Mouse (Mus musculus) heart, postnatal 14 days (tissue): ENCODE data around the gene Thop1. TPM values are rescaled to one million over a fixed set of nuclear protein-coding genes. Genes with fewer than 3 reads are reported as not detected.
A peak's percentile ranks its signal among the peaks of the same experiment; 100 is the strongest.
"Not testable (repeated sequence)": the region's sequence is repeated elsewhere in the genome, so short reads cannot be mapped to it uniquely, and the experiment has no call there.

Source experiments
- DNase-seq, 2 experiments: peaks; one replicate each; pipeline ENCODE4 v3.0.0; 2021 to 2022
- intact Hi-C: fragments of 180-260 bp; cut with DNase I; formaldehyde crosslinking; loops from one replicate; pipeline ENCODE4 v1.15.1; 2025
- total RNA-seq, 2 experiments: library from RNA; stranded (reverse); gene quantifications; 2 replicates each; pipeline ENCODE4 v1.2.3; 2021

The Thop1 gene
- total RNA-seq, 2 experiments from 2014 or later: 10.3 to 10.9 TPM

DNA sequence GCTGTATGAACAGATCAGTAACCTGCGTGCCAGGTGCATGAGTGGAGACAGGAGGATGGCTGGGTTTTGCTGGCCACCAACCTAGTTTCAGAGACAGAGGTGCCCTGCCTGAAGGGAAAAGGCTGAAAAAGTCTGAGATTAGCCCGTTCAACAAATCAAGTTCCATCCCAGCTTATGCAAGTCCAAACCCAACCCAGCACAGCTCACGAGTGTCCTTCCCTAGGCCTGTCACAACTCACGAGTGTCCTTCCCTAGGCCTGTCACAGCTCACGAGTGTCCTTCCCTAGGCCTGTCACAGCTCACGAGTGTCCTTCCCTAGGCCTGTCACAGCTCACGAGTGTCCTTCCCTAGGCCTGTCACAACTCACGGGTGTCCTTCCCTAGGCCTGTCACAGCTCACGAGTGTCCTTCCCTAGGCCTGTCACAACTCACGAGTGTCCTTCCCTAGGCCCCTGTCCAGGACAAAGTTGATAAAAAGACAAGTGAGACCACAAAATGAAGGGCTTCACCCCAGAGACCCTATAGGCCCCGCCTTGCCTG lies 14.0 kb upstream of the Thop1 start:
- intact Hi-C loops: not testable (repeated sequence)

DNA sequence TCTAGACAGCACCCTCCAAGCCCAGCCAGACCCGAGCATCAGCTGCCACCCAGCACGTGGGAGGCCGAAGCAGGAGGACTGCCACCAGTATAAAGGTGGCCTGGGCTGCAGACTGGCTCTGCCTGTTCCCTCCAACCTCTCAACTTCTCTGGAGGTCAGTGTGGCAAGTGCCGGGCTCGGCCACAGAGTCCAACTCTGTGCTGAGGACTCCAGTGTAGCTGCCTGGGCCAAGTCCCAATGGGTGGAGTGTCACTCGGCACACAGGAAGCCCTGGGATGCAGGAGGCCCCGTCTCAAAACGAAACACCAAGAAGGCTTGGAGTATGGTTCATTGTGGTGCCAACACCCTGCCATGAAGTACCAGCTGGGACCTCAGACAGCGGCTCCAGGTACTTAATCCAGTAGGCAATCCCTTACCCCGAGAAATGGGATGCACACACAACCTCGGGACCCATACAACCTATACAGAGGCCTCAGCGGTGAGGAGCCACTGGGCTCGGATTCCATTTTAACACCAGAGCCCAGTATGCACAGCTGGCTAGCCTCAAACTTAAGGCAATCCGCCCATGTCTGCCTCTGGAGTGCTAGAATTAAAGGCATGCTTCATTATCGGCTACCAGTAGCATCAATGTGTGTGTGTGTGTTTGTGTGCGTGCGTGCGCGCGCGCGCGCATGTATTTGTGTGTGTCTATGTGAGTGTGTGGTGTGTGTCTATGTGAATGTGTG lies 12.3 kb upstream of the Thop1 start:
- DNase-seq: peak in 1 of 2 experiments; percentile 48
- intact Hi-C loops: no loop called here

More for the DNA sequence above, 14.0 kb upstream of the Thop1 start:
- not testable (repeated sequence) for DNase-seq

DNA sequence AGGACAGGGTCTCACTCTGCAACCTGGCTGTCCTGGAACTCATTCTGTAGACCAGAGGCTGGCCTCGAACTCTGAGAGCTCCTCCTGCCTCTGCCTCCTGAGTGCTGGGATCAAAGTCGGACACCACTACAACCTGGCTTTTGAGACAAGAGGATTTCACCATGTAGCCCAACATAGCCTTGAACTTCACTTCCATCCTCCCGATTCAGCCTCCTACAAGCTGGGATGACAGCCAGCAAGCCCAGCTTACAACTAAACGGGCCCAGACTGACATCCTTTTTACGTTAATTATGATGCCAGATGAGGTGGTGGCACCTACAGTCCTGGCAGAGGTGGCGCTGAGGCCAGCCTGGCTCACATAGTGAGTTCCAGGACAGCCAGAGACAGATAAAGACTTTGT lies 10.9 kb upstream of the Thop1 start:
- intact Hi-C loops: no loop called here
- no peak for DNase-seq

DNA sequence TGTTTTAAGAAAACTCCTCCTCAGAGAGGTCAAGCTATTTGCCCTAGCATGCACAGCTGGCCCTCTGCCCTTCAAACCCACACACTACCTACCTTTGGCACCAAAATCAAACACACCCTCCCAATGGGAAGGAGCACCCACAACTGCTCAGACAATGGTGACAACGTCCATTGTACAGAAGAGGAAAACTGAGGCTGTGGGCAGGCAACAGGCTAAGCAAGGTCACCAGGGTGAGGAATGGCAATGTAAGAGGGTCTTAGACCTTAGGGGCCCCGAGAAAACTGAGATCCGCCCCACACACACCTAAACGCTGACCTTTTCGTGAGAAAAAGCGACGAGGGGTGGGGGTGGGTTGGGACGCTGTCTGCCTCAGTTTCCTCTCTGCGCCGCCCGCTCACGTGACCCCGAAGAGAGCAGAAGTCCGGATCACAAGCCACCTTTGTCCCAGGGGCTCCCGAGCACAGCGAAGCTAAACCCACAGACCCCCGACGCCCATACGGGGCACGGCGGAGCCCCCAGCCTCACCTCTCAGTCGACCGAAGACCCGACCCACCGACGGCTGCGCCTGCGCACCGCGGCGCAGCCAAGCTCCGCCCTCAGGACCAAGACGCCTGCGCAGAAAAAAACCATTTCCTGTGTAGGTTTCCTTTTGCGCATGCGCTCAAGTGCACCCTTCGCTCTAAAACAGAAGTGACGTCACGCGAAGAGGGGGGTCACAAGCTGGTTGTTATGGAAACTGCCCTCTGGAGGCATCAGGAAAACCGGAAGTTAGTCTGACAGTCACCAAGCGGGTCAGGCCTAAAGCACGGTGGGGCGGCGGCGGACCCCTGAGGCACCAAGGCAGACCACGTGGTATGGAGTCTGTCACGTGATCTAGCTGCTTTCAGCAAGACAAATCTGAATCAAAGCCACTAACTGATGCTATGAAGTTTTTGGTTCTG lies 10.0 kb upstream of the Thop1 start, which contains the start of gene Sgta:
Gene Sgta, minus strand, starts transcription at position 579 of the 941 bp plus-strand sequence.
- peak; percentile 95 to 99 for DNase-seq
- intact Hi-C loops: no loop called here

DNA sequence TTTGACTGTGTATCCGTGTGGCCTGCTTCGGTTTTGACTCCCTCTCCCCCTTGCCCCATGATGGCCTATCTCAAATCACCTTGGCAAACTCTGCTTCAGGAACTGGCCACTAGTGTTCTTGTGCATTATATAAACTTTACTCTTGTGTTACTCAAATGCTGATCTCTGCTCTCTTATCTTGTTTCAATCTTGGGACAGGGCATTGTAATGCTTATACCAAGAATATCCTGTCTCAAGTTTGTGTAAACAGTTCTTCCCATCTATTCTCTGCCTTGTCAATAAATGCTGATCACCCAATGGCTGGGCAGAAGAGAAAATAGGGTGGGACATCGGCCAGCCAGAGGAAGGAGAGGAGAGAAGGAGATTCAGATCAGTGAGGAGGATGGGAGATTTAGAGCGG lies 7.1 kb upstream of the Thop1 start:
- intact Hi-C loops: no loop called here
- no peak for DNase-seq

DNA sequence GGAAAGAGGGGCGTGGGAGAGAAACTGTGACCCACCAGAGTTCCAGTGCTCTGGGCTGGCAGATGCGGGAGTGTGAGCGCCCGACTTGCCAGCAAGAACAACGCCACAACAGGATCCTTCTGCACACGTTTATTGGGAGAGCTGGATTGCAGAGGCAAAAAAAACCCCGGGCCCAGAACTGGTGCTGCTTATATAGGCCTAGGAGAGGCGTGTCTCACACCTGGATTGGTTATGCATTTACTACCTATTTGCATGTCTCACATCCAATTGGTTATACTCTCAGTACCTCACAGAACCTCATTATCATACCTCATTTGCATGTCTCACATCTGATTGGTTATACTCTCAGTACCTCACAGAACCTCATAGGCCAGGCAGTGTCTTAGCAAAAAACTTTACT lies 5.3 kb upstream of the Thop1 start:
- intact Hi-C loops: not testable (repeated sequence)

DNA sequence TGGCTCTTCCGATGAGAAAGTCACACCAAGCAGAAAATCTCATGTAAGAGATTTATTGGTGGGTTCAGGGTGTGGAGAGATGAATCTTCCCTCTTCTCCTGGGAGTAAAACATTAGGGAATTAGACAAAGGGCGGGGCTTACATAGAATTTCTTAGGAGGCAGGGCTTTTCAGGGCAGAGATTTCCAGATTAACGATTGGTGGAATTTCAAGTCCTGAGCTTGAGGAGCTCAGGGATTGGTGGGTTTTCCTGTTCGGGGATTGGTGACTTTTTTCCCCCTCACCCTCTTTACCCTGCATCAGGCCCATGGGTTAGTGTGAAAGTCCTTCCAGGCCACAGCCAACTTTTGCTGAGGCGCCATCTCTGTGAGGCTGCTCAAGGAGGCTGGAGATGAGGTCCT lies 1.1 kb upstream of the Thop1 start:
- no peak for DNase-seq
- intact Hi-C loops: loop anchor here (1.0 kb wide), 1 partner anchor 7 kb away; no protein-coding TSS in a partner anchor

More for the DNA sequence above, 5.3 kb upstream of the Thop1 start:
- not testable (repeated sequence) for DNase-seq

DNA sequence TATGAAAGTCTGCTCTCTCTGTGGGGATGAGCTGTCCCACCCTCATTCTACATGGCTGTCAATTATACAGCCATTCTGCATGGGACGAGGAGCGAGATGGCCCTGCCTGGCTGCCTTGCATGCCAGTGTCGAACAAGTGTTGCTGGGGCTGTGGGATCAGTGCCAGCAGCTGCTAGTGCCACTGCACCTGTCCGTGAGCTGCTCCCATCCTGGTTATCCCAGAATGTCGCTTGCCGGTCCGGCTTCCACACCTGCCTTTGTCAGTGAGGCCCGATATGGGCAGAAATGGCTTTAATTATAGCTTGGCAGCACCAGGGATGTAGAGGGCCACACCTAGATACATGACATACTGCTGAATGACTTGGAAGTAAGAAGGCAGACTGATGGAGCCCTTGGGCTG lies 2.5 kb downstream of the Thop1 start:
- DNase-seq: no peak
- intact Hi-C loops: no loop called here

DNA sequence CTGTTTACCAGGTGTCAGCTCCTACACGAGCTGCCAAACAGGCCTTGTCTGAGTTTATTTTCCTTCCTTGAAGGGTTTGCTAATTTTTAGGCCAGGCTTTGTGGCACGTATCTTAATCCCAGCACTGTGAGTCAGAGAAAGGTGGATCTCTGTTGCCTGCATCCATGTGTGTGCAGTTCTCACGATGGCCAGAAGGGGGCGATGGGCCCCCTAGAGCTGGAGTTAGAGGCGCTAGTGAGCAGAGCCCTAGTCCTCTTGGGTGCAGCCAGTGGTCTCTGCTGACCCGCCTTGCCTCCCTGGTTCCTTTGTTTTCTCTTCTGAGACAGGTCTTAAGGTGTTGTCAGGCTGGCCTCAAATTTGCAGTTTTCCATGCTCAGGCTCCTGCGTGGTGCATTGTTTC lies 3.6 kb downstream of the Thop1 start:
- no peak for DNase-seq
- intact Hi-C loops: no loop called here

DNA sequence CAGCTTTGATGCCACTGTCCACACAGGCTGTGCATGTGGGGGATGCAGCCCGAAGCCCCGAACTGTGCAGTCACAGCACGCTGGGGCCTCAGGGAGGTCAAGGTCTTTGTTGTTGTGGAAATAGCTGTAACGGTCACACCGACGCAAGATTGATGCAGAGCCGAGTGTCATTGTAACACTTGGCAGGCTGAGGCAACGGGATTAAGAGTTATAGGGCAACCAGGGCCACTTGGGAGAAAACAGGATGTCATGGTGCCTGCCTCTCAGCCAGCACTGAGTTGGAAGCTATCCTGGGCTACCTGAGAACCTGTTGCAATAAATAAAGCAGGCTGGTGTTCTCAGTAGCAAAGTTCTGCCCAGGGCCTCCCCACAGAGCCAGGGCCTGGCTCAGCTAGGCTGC lies 5.9 kb downstream of the Thop1 start:
- intact Hi-C loops: no loop called here
- no peak for DNase-seq

DNA sequence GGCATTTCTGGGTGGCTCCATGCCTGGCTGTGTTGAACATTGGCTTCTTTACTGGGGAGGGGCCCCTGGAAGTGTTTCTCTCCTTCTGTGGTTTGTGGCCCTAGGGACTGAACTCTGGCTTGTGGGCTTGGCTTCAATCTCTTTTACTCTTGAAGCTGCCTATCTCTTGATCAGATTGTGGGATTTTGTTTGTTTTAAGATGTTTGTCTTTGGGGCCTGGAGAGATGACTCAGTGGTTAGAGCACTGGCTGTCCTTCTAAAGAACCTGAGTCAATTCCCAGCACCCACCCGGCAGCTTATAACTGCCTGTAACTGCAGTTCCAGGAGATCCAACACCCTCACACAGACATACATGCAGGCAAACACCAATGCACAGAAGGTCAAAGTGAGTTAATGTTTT lies 6.5 kb downstream of the Thop1 start:
- intact Hi-C loops: no loop called here

DNA sequence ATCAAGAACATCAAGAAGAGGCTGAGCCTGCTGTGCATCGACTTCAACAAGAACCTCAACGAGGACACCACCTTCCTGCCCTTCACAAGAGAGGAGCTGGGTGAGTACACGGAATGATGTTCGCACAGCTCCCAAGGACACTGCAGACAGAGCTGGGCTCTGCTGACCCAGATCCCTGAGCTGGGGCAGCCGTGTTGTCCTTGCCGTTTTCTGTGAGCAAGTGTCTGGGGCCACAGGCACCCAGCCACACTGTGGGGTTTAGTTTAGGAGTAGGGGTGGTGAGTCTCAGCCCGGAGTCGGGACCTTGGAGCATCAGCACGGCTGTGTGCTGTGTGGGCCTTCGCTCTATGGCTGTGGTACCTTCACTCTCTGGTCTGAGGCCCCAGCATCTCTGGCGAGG lies 8.1 kb downstream of the Thop1 start:
- intact Hi-C loops: no loop called here
- no peak for DNase-seq

More for the DNA sequence above, 6.5 kb downstream of the Thop1 start:
- no peak for DNase-seq

DNA sequence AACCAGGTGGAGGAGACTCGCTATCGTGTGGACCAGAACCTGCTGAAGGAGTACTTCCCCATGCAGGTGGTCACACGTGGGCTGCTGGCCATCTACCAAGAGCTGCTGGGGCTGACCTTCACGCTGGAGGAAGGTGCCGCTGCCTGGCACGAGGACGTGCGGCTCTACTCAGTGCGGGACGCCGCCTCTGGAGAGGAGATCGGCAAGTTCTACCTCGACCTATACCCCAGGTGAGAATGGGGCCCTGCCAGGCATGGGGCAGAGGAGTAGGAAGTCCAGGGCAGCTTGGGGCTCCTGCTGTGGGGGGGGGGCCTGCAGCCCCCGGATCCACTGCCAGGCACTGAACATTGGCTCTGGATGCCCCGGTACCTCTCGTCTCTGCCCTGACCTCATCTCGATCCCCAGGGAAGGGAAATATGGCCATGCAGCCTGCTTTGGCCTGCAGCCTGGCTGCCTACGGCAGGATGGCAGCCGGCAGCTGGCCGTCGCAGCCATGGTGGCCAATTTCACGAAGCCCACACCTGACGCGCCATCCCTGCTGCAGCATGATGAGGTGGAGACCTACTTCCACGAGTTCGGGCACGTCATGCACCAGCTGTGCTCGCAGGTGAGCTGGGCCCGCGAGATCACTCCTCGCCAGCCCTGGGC lies 10.3 kb downstream of the Thop1 start:
- intact Hi-C loops: no loop called here
- no peak for DNase-seq

DNA sequence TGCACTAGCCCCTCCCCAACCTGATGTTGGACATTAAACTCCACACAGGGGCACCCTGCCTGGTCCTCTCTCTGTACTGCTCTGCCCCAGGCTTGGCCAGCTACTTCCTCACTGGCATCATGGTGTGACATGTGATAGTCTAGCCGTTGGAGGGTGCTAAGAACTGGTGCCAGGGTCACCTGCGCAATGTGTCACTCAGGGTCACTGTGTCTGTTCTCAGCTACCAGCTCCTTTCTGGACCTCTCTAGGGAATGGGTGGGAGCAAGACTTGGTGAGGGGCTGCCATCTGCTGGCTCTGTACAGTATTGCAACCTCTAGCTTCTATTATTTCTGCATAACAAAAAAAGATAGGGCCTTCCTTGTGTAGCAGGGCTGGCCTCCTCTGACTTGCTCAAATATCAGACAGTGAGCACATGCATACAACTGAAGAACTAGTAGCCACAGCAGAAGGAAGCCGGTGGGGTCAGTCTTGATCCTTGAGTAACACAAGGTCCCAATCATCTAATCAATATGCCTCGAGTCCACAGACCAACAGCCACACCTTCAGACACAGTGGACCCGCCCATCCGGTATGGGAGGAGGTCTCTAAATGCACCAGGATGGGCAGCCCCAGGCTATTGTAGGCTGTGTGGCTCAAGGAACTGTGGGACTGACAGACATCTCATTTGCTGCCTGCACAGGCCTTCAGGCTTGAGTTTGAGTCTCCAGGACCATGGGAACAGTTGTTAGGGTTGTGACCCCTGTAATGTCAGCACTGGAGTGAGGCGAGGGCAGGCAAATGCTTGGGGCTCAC lies 12.5 kb downstream of the Thop1 start:
- peak; percentile 69 to 82 for DNase-seq
- intact Hi-C loops: loop anchor here (1.0 kb wide), 2 partner anchors 66 to 82 kb away; no protein-coding TSS in a partner anchor

DNA sequence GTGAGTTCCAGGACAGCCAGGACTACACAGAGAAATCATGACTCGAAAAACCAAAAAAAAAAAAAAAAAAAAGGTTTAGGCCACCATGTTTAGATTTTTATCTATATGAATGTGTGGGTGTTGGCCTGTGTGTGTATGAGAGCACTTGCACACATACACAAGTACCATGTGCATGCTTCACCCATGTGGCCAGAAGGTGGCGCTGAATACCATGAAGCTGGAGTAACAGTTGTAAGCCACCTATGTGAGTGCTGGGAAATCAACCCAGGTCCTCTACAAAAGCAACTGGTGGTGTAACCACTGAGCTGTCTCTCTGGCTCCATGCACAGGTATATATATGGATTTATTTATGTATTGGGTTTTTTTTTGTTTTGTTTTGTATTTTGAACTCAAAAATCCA lies 17.2 kb downstream of the Thop1 start:
- DNase-seq: peak in 1 of 2 experiments; percentile 14
- intact Hi-C loops: loop anchor here (2.0 kb wide), 1 partner anchor 88 kb away; no protein-coding TSS in a partner anchor

DNA sequence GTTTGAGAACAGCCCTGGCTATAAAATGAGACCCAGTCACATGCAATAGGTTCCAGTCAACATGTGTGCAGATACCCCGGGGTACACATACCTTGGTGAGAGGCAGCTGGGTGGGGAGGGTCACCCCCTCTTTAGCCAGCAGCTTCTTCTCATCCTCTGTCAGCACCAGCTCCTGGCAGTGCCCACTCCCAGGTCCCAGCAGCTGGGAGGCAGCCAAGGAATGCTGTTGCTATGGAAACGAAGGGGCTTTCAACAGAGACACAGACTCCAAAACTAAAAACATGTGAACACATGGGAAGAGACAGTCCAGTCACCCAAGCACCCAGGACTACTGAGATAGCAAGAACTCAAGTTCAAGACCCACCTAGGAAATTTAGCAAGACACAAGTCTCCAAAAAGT lies 19.4 kb downstream of the Thop1 start:
- DNase-seq: peak in 1 of 2 experiments; percentile 18
- intact Hi-C loops: no loop called here

DNA sequence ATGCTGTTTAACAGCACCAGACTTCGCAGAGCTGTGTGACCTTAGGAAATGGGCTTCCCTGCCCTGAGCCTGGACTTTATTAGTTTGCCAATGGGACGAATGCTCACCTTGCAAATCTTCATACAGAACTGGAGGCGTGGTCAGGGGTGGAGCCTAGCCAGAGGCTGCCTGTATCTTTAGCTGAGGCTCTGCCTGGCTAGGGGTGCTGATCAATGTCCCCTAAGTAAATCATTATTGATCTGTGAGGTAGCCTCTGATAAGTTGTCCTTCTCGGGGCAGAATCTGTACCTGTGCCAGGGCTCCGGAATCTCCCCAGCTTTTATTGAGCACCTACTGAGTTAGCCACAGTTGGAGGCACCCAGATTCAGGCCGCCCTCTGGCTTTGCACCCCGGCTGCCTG lies 20.8 kb downstream of the Thop1 start:
- DNase-seq: no peak
- intact Hi-C loops: no loop called here

DNA sequence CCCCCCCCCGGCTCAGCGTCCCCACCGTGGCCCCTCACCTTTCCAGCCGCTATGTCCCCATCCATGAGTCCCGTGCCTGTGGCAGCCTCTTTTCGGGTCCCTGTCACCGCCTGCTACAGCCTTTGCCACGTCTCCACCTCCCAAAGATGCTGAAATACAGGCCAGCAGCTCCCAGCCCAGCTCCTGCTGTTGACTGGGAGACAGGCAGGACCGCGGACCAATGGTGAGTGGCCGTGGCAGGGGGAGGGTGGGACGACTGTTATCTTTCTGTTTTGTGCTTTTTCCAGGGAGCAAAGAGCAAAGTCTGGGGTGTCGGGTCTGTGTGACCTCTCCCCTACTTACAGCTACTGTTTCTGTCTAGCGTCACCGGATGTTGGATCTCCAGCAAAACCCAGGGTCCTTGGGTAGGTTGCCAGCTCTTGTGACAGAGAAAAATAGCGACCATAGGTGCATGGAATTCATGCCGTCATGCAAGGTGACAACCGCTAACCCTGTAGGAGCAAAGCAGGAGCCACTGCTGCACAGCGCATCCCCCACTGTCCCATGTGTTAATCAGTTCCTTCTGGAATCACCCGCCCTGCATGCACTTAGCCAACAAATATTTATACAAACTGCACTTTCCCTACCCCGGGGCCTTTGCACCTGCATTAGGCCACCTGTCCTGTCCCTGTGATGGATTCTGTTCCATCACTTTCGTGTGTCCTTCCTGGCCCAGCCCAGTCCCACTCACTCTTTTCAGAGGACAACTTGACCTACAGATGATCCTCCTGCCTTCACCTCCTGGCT lies 22.8 kb downstream of the Thop1 start:
- peak; percentile 61 to 69 for DNase-seq
- intact Hi-C loops: no loop called here
